Mouse (Mus musculus) c-Kit-positive CD71-negative TER-119-negative erythroid progenitor cells, embryonic 14.5 days (primary cell): ENCODE measurements around the gene Adamts18.

Source experiments
- DNase-seq: peaks from one replicate; pipeline ENCODE4 v3.0.0-alpha.2; 2013; ENCODE audit warnings: low read depth

The Adamts18 gene

GRCm38 (mm10) chr8:113755866-113756265, 92.7 kb downstream of the Adamts18 start:
- no peak for DNase-seq

GRCm38 (mm10) chr8:113753153-113753552, 95.4 kb downstream of the Adamts18 start:
- DNase-seq, result no peak

- no peak for DNase-seq
Observed at GRCm38 (mm10) chr8:113752349-113752748, 96.2 kb downstream of the Adamts18 start.

GRCm38 (mm10) chr8:113735496-113736060, 113.0 kb downstream of the Adamts18 start:
- DNase-seq, result no peak

GRCm38 (mm10) chr8:113725331-113725730, 123.2 kb downstream of the Adamts18 start:
- no peak for DNase-seq

GRCm38 (mm10) chr8:113723873-113724538, 124.5 kb downstream of the Adamts18 start:
- no peak for DNase-seq

GRCm38 (mm10) chr8:113721459-113721858, 127.1 kb downstream of the Adamts18 start:
- no peak for DNase-seq

GRCm38 (mm10) chr8:113704968-113705367, 143.6 kb downstream of the Adamts18 start:
- DNase-seq, result no peak

GRCm38 (mm10) chr8:113691622-113692343, 156.8 kb downstream of the Adamts18 start:
- no peak for DNase-seq

GRCm38 (mm10) chr8:113688543-113688915, 160.0 kb downstream of the Adamts18 start:
- DNase-seq, result no peak

GRCm38 (mm10) chr8:113687889-113688542, 160.5 kb downstream of the Adamts18 start:
- no peak for DNase-seq

- no peak for DNase-seq
Observed at GRCm38 (mm10) chr8:113679361-113679760, 169.2 kb downstream of the Adamts18 start.

- no peak for DNase-seq
Observed at GRCm38 (mm10) chr8:113676811-113677210, 171.7 kb downstream of the Adamts18 start.

- DNase-seq, result no peak
Observed at GRCm38 (mm10) chr8:113675281-113675680, 173.3 kb downstream of the Adamts18 start.

- DNase-seq, result no peak
Observed at GRCm38 (mm10) chr8:113674611-113675010, 173.9 kb downstream of the Adamts18 start.

- DNase-seq, result no peak
Observed at GRCm38 (mm10) chr8:113673300-113673699, 175.2 kb downstream of the Adamts18 start.

- no peak for DNase-seq
Observed at GRCm38 (mm10) chr8:113672599-113673255, 175.8 kb downstream of the Adamts18 start.

GRCm38 (mm10) chr8:113669924-113670323, 178.6 kb downstream of the Adamts18 start:
- no peak for DNase-seq

GRCm38 (mm10) chr8:113666714-113667432, 181.7 kb downstream of the Adamts18 start:
- no peak for DNase-seq

- no peak for DNase-seq
Observed at GRCm38 (mm10) chr8:113665951-113666350, 182.6 kb downstream of the Adamts18 start.

- no peak for DNase-seq
Observed at GRCm38 (mm10) chr8:113665036-113665435, 183.5 kb downstream of the Adamts18 start.
